Mouse (Mus musculus) embryonic facial prominence, embryonic 14.5 days (tissue): ENCODE results near the gene Atp2a1. TPM values are rescaled to one million over a fixed set of nuclear protein-coding genes. Genes with fewer than 3 reads are reported as not detected.

Experiments used
- ATAC-seq: fragments of 200-750 bp; cut with Nextera tagmentation; 2 replicates; pipeline ENCODE4 v1.8.0; 2017; ENCODE audit warnings: low read depth, moderate number of reproducible peaks, moderate TSS enrichment
- DNase-seq: peaks from one replicate; pipeline ENCODE4 v3.0.0-alpha.2; 2015; ENCODE audit warnings: low spot score
- H3K27ac ChIP-seq: fragments of 300-500 bp; sonication (generic); replicated peaks from 2 replicates; pipeline ENCODE4 v1.5.1; 2014; ENCODE audit warnings: low read depth, mild to moderate bottlenecking, low read length, moderate library complexity
- H3K27me3 ChIP-seq: fragments of 300-500 bp; sonication (generic); replicated peaks from 2 replicates; pipeline ENCODE4 v1.6.1; 2014; ENCODE audit warnings: low read length; ENCODE audit not compliant: control insufficient read depth, insufficient read depth
- H3K36me3 ChIP-seq: fragments of 300-500 bp; sonication (generic); 2 replicates; pipeline ENCODE4 v1.6.1; 2014; ENCODE audit warnings: low read length, mixed read lengths; ENCODE audit not compliant: control insufficient read depth, insufficient read depth
- H3K4me1 ChIP-seq: fragments of 300-500 bp; sonication (generic); 2 replicates; pipeline ENCODE4 v1.6.1; 2014; ENCODE audit warnings: antibody characterized with exemption, low read length; ENCODE audit not compliant: control insufficient read depth, insufficient read depth
- H3K4me2 ChIP-seq: fragments of 300-500 bp; sonication (generic); 2 replicates; pipeline ENCODE4 v1.6.1; 2014; ENCODE audit warnings: low read depth, mild to moderate bottlenecking, low read length, moderate library complexity, mixed read lengths
- H3K4me3 ChIP-seq: fragments of 300-500 bp; sonication (generic); 2 replicates; pipeline ENCODE4 v1.5.1; 2014; ENCODE audit warnings: low read depth, mild to moderate bottlenecking, low read length
- H3K9ac ChIP-seq: fragments of 300-500 bp; sonication (generic); 2 replicates; pipeline ENCODE4 v1.6.1; 2014; ENCODE audit warnings: low read depth, mild to moderate bottlenecking, low read length, moderate library complexity, mixed read lengths
- H3K9me3 ChIP-seq: fragments of 300-500 bp; sonication (generic); 2 replicates; pipeline ENCODE4 v1.6.1; 2016; ENCODE audit warnings: low read length; ENCODE audit not compliant: control insufficient read depth
- WGBS: fragments of 180-500 bp; shearing (Covaris S2); extraction: QIAGEN DNeasy Blood & Tissue Kit; methylation state at CpG from one replicate; pipeline ENCODE4 v1.1.7; 2014; 5-methylcytosine and 5-hydroxymethylcytosine counted together
- polyA plus RNA-seq: library from polyadenylated mRNA; unstranded; fragments of >200 nt; fragmentation: Nextera tagmentation; extraction: Ambion mirVana; gene quantifications from 2 replicates; pipeline ENCODE4 v1.2.1, GENCODE M21; 2014

Gene Atp2a1
- polyA plus RNA-seq, 1 experiment from 2014 or later, result 334 TPM

- H3K4me1 ChIP-seq, result no peaks in the 10 kb centered on the region
- no peak overlapping the region for H3K4me2 ChIP-seq
- H3K9ac ChIP-seq, result no peak overlapping the region
- DNase-seq (no peak), ATAC-seq (no peak)
- no peaks in the 10 kb centered on the region for H3K27me3 ChIP-seq
- H3K36me3 ChIP-seq, result peaks cover 38% of the 10 kb centered on the region
- no peak overlapping the region for H3K27ac ChIP-seq
- H3K4me3 ChIP-seq, result no peak overlapping the region
- H3K9me3 ChIP-seq, result no peaks in the 10 kb centered on the region
- WGBS, result 69% methylated on average over 9 of the region's 9 CpGs
Observed at GRCm38 (mm10) chr7:126440134-126440533, 22.8 kb downstream of the Atp2a1 start.

- Histone ChIP-seq H3K36me3 (peaks cover 46% of the 10 kb centered on the region; the same call in 1 of the 2 replicates), H3K4me3 (no peak overlapping the region), H3K27me3 (no peaks in the 10 kb centered on the region), H3K27ac (no peak overlapping the region), H3K4me2 (no peak overlapping the region), H3K9me3 (no peaks in the 10 kb centered on the region), H3K9ac (no peak overlapping the region), H3K4me1 (no peaks in the 10 kb centered on the region)
- ATAC-seq, result peak; percentile 75
- 14% methylated on average over 8 of the region's 8 CpGs for WGBS
- peak; percentile 61 for DNase-seq
Observed at GRCm38 (mm10) chr7:126436851-126437250, 26.1 kb downstream of the Atp2a1 start.

- Histone ChIP-seq H3K9ac (no peak overlapping the region), H3K27ac (no peak overlapping the region), H3K36me3 (peaks cover 42% of the 10 kb centered on the region; the same call in 1 of the 2 replicates), H3K4me3 (no peak overlapping the region), H3K4me1 (no peaks in the 10 kb centered on the region), H3K27me3 (no peaks in the 10 kb centered on the region), H3K4me2 (no peak overlapping the region), H3K9me3 (no peaks in the 10 kb centered on the region)
- no peak for DNase-seq
- no peak for ATAC-seq
- 83% methylated on average over 3 of the region's 3 CpGs for WGBS
Observed at GRCm38 (mm10) chr7:126435801-126436200, 27.1 kb downstream of the Atp2a1 start.

- Histone ChIP-seq H3K9ac (no peak overlapping the region), H3K4me2 (no peak overlapping the region), H3K4me1 (peaks cover 2% of the 10 kb centered on the region), H3K27ac (no peak overlapping the region), H3K36me3 (peaks cover 38% of the 10 kb centered on the region; the same call in 1 of the 2 replicates), H3K9me3 (no peaks in the 10 kb centered on the region), H3K27me3 (no peaks in the 10 kb centered on the region), H3K4me3 (no peak overlapping the region)
- ATAC-seq, result no peak
- WGBS, result 89% methylated on average over 7 of the region's 7 CpGs
- DNase-seq, result no peak
Observed at GRCm38 (mm10) chr7:126434726-126435125, 28.2 kb downstream of the Atp2a1 start.

GRCm38 (mm10) chr7:126430167-126430566 is 32.7 kb downstream of the Atp2a1 start:
- H3K27ac ChIP-seq, result no peak overlapping the region
- H3K9me3 ChIP-seq, result peaks cover 3% of the 10 kb centered on the region; the same call in 1 of the 2 replicates
- peaks cover 32% of the 10 kb centered on the region; the same call in 1 of the 2 replicates for H3K36me3 ChIP-seq
- peak overlapping the region; percentile 82; the same call in 1 of the 2 replicates for H3K4me2 ChIP-seq
- no peaks in the 10 kb centered on the region for H3K27me3 ChIP-seq
- no peak for ATAC-seq
- DNase-seq, result no peak
- H3K4me1 ChIP-seq, result peaks cover 5% of the 10 kb centered on the region
- no peak overlapping the region for H3K4me3 ChIP-seq
- H3K9ac ChIP-seq, result peak overlapping the region; percentile 25; the same call in 1 of the 2 replicates

GRCm38 (mm10) chr7:126429503-126429898 is 33.4 kb downstream of the Atp2a1 start:
- 29% methylated on average over 14 of the region's 15 CpGs for WGBS
- Histone ChIP-seq H3K9me3 (peaks cover 3% of the 10 kb centered on the region; the same call in 1 of the 2 replicates), H3K27ac (no peak overlapping the region), H3K36me3 (peaks cover 27% of the 10 kb centered on the region; the same call in 1 of the 2 replicates), H3K4me1 (peaks cover 5% of the 10 kb centered on the region), H3K4me2 (peak overlapping the region; percentile 82), H3K4me3 (peak overlapping the region; percentile 77), H3K9ac (peak overlapping the region; percentile 87), H3K27me3 (no peaks in the 10 kb centered on the region)
- ATAC-seq, result no peak
- no peak for DNase-seq

- H3K4me3 ChIP-seq, result peak within 1 kb of the TSS; percentile 77
- peak within 1 kb of the TSS; percentile 87 for H3K9ac ChIP-seq
- 1% methylated on average over 47 of the region's 82 CpGs for WGBS
- H3K4me2 ChIP-seq, result peak within 1 kb of the TSS; percentile 82
- H3K4me1 ChIP-seq, result peaks cover 5% of the 10 kb centered on the region
- H3K27ac ChIP-seq, result peak within 1 kb of the TSS; percentile 95
- H3K27me3 ChIP-seq, result no peaks in the 10 kb centered on the region
- peaks cover 21% of the 10 kb centered on the region; the same call in 1 of the 2 replicates for H3K36me3 ChIP-seq
- peak; percentile 94 for ATAC-seq
- peaks cover 3% of the 10 kb centered on the region; the same call in 1 of the 2 replicates for H3K9me3 ChIP-seq
- peak; percentile 93 for DNase-seq
Observed at GRCm38 (mm10) chr7:126428631-126429502, 34.0 kb downstream of the Atp2a1 start, which contains the start of gene Rabep2. Rabep2 (plus strand) TSS chr7:126428759.

- WGBS, result 17% methylated on average over 4 of the region's 4 CpGs
- H3K27me3 ChIP-seq, result no peaks in the 10 kb centered on the region
- peak overlapping the region; percentile 95 for H3K27ac ChIP-seq
- peaks cover 5% of the 10 kb centered on the region for H3K4me1 ChIP-seq
- ATAC-seq (peak; percentile 12; the same call in 1 of the 2 replicates), DNase-seq (no peak)
- peaks cover 3% of the 10 kb centered on the region; the same call in 1 of the 2 replicates for H3K9me3 ChIP-seq
- H3K36me3 ChIP-seq, result peaks cover 18% of the 10 kb centered on the region; the same call in 1 of the 2 replicates
- H3K9ac ChIP-seq, result peak overlapping the region; percentile 87
- peak overlapping the region; percentile 77 for H3K4me3 ChIP-seq
- H3K4me2 ChIP-seq, result peak overlapping the region; percentile 82
Observed at GRCm38 (mm10) chr7:126428154-126428553, 34.8 kb downstream of the Atp2a1 start.
